Mouse (Mus musculus) lung, adult 2 months (tissue): ENCODE results near the gene Krt80.

Experiments
- CTCF ChIP-seq: fragments of 200-500 bp; IDR thresholded peaks from 2 replicates; pipeline ENCODE4 v1.5.1; 2011; ENCODE audit warnings: mild to moderate bottlenecking, low read length, control low read depth; ENCODE audit not compliant: insufficient read depth
- POLR2A ChIP-seq: fragments of 200-500 bp; IDR thresholded peaks from 2 replicates; pipeline ENCODE4 v1.6.1; 2011; ENCODE audit warnings: low read depth, mild to moderate bottlenecking, control low read depth, low read length, borderline replicate concordance; ENCODE audit errors: extremely low read depth

DNA sequence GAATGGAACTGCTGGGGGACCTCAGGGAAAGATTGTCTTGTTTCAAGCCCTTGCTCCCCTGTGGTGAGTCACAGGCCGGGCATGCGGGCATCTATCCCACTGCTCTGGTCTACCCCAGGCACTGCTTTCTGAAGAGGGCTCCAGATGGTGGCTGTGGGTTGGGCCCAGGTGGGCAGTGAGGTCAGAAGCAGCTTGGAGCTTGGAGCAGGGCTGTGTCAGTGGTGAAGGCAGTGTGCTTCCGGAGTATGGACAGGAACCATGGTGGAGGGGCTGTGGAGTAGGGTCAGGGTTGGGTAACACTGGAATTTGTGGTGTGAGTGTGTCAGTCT, 40.4 kb downstream of the Krt80 start:
- no peak for TF ChIP-seq POLR2A
- TF ChIP-seq CTCF: no peak
